ENCODE assay signal across 8 mouse cellular contexts in the genomic region with DNA sequence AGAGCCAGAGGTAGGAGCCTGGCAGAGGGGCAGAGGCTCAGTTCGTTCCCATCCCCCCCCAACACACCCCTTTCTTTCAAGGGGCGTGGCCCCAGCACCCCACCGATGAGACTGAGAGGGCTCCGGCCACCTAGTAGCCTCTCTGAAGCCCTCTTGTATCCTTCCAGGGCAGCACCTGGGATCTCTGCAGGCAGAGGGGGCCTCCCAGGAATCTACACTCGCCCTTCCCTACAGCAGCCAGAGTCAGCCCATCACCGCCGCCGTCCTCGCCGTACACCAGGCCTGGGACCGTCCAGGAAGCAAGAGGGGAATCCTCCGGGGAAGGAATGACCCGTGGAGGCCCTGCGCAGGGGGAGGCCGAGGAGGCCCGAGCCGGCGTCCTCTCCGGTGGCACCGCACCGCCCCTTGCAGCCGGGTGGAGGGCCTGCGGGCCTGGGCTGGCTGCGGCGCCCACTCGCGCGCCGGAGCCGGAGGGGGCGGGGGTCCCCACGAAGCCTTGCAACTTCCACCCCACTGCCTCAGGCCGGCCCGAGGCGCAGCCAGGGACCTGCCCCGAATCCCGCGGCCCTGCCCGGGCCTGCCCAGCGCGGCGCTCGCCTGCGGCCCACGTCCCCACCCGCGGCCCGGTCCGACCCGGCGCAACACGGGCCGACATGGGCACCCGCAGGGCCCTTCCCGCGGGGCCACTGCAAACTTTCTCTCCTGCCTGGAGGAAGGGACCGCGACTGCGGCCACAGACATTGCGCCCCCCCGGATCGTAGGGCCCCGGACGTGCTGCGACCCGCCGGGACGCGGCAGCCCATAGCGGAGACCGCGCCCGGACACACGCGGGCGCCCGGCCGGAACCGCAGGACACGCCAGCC. TPM values are rescaled to one million over a fixed set of nuclear protein-coding genes. Genes with fewer than 3 reads are reported as not detected.
A peak's percentile ranks its signal among the peaks of the same experiment; 100 is the strongest.
DNase-seq lines count a peak whose midpoint lies in the region; ATAC-seq lines count a peak whose summit lies in the region.

No protein-coding gene starts in this region.

- peak overlapping the region; percentile 84 for H3K4me2 ChIP-seq in limb, embryonic 11.5 days (ENCODE audit: low read depth, severe bottlenecking)
- H3K4me2 ChIP-seq in midbrain, embryonic 14.5 days (ENCODE audit: low read length), result peak overlapping the region; percentile 76

- peaks cover 47% of the 10 kb centered on the region for H3K4me1 ChIP-seq in embryonic facial prominence, embryonic 10.5 days
- peaks cover 20% of the 10 kb centered on the region for H3K4me1 ChIP-seq in limb, embryonic 11.5 days (ENCODE audit: control insufficient read depth, insufficient read depth, low read length)
- peaks cover 47% of the 10 kb centered on the region for H3K4me1 ChIP-seq in midbrain, embryonic 14.5 days (ENCODE audit: control insufficient read depth, insufficient read depth, low read length)

- H3K27ac ChIP-seq in embryonic facial prominence, embryonic 10.5 days (replicated peaks), result peak overlapping the region; percentile 96
- H3K27ac ChIP-seq in limb, embryonic 11.5 days (replicated peaks; ENCODE audit: low read depth, low read length), result peak overlapping the region; percentile 47
- H3K27ac ChIP-seq in midbrain, embryonic 14.5 days (replicated peaks; ENCODE audit: low read depth, low read length), result peak overlapping the region; percentile 87

- peaks cover 23% of the 10 kb centered on the region for H3K27me3 ChIP-seq in embryonic facial prominence, embryonic 10.5 days (replicated peaks; ENCODE audit: low read depth, poor library complexity, severe bottlenecking)
- no peaks in the 10 kb centered on the region for H3K27me3 ChIP-seq in limb, embryonic 11.5 days (ENCODE audit: control insufficient read depth, insufficient read depth, low read length)
- H3K27me3 ChIP-seq in midbrain, embryonic 14.5 days (ENCODE audit: control insufficient read depth, insufficient read depth, low read length), result no peaks in the 10 kb centered on the region

- DNase-seq in frontal cortex, postnatal 14 days (ENCODE audit: low spot score in 2 of 2), result no peak
- DNase-seq in ZHBTc4 (ENCODE audit: low read depth, low spot score), result peak; percentile 41
- peak; percentile 69 for DNase-seq in embryonic facial prominence, embryonic 10.5 days (ENCODE audit: low spot score)
- peak; percentile 29 for DNase-seq in heart, postnatal 25 days (ENCODE audit: low spot score)
- peak; percentile 58 for DNase-seq in limb, embryonic 11.5 days (ENCODE audit: low spot score)
- peak; percentile 70 for DNase-seq in midbrain, embryonic 14.5 days
- peak; percentile 56 for DNase-seq in thymus, postnatal 4 days

- H3K9me3 ChIP-seq in embryonic facial prominence, embryonic 10.5 days, result no peaks in the 10 kb centered on the region
- H3K9me3 ChIP-seq in limb, embryonic 11.5 days (ENCODE audit: control insufficient read depth, low read length), result no peaks in the 10 kb centered on the region
- H3K9me3 ChIP-seq in midbrain, embryonic 14.5 days (ENCODE audit: control insufficient read depth, low read length), result no peaks in the 10 kb centered on the region

- peaks cover 10% of the 10 kb centered on the region for H3K36me3 ChIP-seq in embryonic facial prominence, embryonic 10.5 days (replicated peaks)
- peaks cover 5% of the 10 kb centered on the region for H3K36me3 ChIP-seq in limb, embryonic 11.5 days (ENCODE audit: control insufficient read depth, insufficient read depth, low read length)
- peaks cover 8% of the 10 kb centered on the region for H3K36me3 ChIP-seq in midbrain, embryonic 14.5 days (ENCODE audit: control insufficient read depth, insufficient read depth, low read length)

- whole genome bisulfite sequencing in embryonic facial prominence, embryonic 10.5 days, result under 1% methylated on average over 80 of the region's 80 CpGs
- WGBS in limb, embryonic 11.5 days, result under 1% methylated on average over 52 of the region's 80 CpGs
- WGBS in midbrain, embryonic 14.5 days, result under 1% methylated on average over 75 of the region's 80 CpGs

- ATAC-seq in frontal cortex, adult (ENCODE audit: low TSS enrichment), result peak; percentile 13; the same call in 1 of the 2 replicates
- peak; percentile 14; the same call in 1 of the 2 replicates for ATAC-seq in limb, embryonic 11.5 days (ENCODE audit: insufficient number of reproducible peaks, low FRiP score, low TSS enrichment, low read depth)
- peak; percentile 41 for ATAC-seq in midbrain, embryonic 14.5 days (ENCODE audit: low FRiP score, low TSS enrichment)

- H3K4me3 ChIP-seq in embryonic facial prominence, embryonic 10.5 days, result peak overlapping the region; percentile 83
- peak overlapping the region; percentile 93 for H3K4me3 ChIP-seq in limb, embryonic 11.5 days (ENCODE audit: low read depth, low read length)
- H3K4me3 ChIP-seq in midbrain, embryonic 14.5 days (replicated peaks; ENCODE audit: low read depth, low read length), result peak overlapping the region; percentile 100

- intact Hi-C loops in heart, postnatal 25 days (cut with DNase I), result loop anchor here (2.0 to 5.0 kb wide), 4 partner anchors 91 to 434 kb away; no protein-coding TSS in a partner anchor

- peak overlapping the region; percentile 96 for H3K9ac ChIP-seq in limb, embryonic 11.5 days (ENCODE audit: low read length)
- peak overlapping the region; percentile 99 for H3K9ac ChIP-seq in midbrain, embryonic 14.5 days (replicated peaks; ENCODE audit: low read length)

RNA-seq across cellular contexts. Expression of a gene that starts 0.8 kb away (rescaled TPM):
- polyA plus RNA-seq in embryonic facial prominence, embryonic 10.5 days (2016; fragmentation: Nextera tagmentation; extraction: Ambion mirVana), result 24.9 and 25.5 TPM in 2 replicates
- 10 to 100 TPM; 21.2 to 28.7 TPM for total RNA-seq in heart, postnatal 25 days (2021)
- polyA plus RNA-seq in limb, embryonic 11.5 days (2014; fragmentation: Nextera tagmentation; extraction: Ambion mirVana), result 21.0 and 23.6 TPM in 2 replicates
- polyA plus RNA-seq in midbrain, embryonic 14.5 days (2014; fragmentation: Nextera tagmentation; extraction: Ambion mirVana), result 62.6 and 76.4 TPM in 2 replicates

Comparison
In these comparisons a context has a peak if more than half of its experiments do, and no peak if none do; other contexts are left out.
1. DNase-seq: peak in ZHBTc4 (single experiment), embryonic facial prominence, embryonic 10.5 days (single experiment), heart, postnatal 25 days (single experiment), limb, embryonic 11.5 days (single experiment), midbrain, embryonic 14.5 days (single experiment) and thymus, postnatal 4 days (single experiment); none in frontal cortex, postnatal 14 days (0 of 2).
2. Peak in every context shown above with its lines, with median percentiles within 50 percentile points of each other: ATAC-seq, H3K27ac ChIP-seq and H3K4me3 ChIP-seq.